Mouse (Mus musculus) c-Kit-positive CD71-positive TER-119-negative erythroid progenitor cells, embryonic 14.5 days (primary cell): ENCODE data around the gene Stk39.
A peak's percentile ranks its signal among the peaks of the same experiment; 100 is the strongest.

Experiments
- DNase-seq: peaks from one replicate; pipeline ENCODE4 v3.0.0-alpha.2; 2013; ENCODE audit warnings: low read depth

Stk39 gene

DNA sequence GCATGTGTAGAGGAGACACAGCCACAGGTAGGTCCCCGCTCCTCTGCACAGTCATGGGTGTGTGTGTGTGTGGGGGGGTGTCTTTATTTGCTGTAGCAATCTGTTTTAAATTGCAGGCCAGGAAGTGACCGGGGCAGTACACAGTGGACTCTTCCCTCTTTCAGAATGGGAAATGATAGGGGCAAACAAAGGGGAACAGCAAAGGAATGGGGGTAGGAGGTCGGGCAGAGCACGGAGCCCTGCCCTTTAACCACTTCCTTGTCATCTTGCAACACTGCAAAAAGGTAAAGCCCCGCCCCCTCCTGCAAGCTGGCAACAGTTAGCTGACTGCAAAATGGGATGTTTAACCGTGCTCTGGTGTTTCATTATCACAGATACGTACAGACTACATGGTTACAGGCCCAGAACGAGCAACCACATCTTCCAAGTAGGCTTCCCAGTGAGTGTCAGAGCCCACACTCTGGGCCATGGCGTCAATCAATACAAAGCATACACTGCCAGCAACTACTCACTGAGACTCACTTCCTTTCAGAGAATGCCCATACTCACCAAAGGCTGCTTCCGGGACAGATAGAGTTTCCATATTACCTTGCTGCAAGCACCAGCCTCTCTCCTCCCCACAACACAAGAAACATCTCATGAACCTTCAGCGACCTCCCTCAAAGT lies 89.5 kb downstream of the Stk39 start:
- DNase-seq: no peak

DNA sequence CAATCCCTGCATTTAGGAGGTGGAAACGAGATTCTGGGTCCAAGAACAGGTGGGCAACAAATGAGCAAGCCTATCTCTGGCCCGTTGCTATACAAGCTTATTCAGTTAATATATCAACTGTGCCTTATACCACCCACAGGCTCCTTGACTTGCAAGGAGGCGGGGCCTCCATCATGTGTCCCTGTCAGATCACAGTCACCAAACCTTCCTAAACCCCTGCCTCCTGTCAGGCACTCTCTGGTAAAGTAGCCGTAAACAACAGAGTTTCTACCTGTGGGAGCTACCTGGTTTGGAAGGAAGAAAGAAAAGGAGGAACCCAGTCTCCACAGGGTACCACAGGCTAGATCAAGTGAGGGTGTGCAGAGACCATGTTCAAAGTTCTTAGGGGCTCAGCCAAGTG lies 90.2 kb downstream of the Stk39 start:
- no peak for DNase-seq

DNA sequence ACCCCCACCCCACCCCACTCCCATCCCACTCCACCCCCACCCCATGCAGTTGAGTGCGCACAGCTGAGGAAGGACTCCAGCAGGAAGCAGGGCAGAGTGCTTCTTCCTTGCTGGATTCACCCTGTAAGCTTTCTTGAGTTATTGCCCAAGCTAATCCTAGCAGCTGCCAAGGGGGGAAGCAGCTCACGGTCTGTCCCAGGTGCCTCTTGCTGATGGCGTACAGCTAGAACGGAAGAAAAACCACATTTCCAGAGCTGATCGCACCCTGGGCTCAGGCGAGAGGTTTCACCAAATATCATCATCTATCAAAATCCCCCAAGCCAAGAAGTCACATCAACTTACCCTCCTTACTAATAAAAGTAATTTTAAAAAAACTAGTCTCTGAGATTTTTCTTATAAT lies 90.9 kb downstream of the Stk39 start:
- no peak for DNase-seq

DNA sequence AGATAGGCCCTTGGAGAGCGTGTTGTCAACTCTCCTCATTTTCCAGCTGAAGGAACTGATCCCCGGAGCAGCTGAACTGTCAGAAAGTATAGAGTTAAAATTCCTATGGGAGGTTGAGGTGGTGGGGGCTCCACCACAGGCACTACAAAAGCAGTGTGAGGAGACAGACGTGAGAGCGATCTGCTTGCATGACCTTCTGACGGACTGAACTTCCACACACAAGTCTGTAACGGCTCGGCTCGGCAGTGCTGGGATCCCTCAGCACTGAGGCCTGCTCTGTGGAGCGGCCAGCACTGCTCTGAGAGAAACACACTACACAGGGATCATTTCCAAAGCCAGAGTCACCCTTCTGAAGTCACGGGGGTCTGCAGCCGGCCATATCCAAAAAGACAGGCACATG lies 92.4 kb downstream of the Stk39 start:
- no peak for DNase-seq

DNA sequence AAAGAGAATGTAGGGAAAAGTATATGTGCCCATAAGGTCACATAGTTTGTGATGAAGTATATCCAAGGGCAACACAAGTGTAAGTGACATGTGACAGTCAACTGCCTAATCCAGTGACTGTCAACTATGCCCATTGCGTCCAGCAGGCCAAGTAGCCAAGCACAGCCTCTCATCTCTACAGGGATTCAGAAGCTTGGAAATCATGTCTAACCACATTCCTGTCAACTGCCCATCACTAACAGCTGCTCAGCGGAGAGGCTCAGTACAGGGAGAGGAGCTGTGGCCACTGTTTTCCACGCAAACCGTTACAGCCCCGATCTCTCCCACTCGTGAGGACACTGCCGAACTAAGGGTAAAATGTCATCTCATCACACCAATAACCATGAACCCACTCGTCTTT lies 93.7 kb downstream of the Stk39 start:
- DNase-seq: no peak

DNA sequence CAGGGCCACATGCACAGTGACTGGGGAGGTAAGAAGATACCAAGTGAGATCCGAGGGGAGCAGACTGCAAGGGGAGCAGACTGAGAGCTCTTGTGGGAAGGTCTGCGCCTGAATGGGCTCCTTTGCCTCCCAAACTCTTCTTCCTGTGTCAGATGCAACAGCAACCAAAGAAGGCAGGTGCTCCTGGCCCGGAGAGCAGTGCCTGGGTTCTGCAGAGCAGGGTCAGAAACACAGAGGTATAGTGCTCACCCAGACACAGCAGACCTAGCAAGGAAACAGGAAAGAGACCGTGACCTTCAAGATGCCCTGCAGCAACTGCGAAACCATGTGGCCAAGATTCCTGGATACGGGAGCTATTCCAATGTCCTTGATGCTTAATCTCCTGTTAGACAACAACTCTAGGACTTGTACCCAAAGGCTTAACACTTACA lies 94.8 kb downstream of the Stk39 start:
- no peak for DNase-seq

DNA sequence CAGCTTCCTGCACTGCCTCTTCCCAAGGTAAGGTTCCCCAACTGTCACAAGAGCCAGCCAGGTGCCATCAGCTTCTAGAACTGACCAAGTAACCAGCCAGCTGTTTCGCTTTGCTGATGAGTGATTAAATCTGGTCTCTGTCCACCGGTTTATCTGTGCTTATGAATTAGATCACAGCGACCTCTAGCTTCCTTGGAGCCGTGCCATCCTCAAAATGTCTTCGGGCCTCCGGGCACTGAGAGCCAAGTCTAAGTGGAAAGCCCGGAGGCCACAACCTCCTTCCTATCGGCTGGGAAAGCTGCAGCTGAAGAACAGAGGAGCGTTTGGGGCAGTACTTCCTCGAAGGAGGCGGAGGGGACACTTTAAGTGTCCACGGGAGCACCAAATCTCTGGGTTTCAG lies 95.4 kb downstream of the Stk39 start:
- DNase-seq: no peak

DNA sequence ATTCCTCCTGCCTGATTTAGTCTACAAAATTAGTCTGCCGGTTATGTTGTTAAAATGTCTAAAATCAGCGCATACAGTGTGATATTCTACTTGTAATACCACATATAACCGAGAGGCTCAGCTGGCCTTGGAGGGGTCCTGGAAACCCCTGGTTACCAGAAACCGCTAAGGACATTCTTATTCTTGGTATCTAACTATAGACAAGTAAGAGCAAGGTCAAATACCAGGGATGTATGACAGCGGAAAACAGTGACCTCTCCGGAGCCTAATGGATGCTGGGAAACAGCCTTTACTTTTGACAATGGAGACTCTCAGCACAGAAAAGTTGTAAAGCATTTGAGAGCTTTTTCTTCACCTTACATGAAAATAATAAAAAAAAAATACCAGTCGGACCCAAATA lies 97.9 kb downstream of the Stk39 start:
- no peak for DNase-seq

DNA sequence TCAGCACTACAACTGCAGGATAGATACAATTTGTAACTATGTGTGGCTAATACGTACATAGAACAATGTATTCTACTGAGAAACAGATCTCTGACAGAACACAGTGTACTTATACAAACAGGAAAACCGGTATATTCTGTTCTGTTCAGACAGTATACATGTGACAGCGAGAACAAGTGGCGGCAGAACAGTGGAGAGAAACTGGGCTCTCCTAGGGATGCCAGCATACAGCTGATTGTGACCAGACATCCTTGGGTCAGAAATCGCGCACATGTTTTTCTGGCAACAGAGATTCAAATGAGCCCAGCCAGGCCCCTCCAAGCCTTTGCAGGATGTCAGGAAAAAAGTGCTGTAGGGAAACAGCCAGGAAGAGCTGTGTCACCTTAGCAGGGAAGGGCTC lies 100.2 kb downstream of the Stk39 start:
- no peak for DNase-seq

DNA sequence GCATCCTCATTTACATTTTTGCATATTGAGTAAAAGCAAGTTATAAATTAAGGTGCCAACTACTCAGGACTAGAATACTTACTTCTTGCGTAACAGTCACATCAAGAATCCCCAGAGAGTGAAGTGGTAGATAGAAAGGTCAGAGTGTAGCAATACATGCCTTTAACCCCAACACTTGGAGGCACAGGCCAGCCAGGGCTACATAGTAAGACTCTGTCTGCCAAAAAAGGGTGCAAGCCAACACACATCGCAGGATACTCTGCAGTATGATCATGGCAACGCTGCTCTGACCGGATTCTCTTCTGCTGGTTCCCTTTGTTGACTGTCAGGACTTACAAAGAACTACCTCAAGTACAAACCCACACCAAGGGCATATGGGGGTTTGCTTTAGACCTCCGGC lies 101.7 kb downstream of the Stk39 start:
- DNase-seq: no peak

DNA sequence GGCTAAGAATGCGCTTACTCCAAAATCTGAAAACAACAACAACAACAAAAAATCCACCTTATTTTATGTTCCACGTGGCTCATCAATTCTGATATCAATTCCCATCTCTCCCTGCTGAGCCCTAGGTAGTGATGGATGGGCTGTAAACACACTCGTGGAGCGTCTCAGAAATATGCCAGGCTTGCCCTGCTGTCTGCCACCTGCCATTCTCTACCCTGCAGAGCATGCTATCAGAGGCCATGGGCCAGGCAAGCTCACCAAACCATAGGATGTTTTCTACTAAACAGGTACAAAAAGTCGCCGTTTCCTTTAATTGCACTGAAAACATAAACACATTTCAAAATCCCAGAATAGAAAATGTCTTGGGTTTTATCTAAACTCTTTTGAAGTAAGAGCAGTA lies 103.0 kb downstream of the Stk39 start:
- no peak for DNase-seq

DNA sequence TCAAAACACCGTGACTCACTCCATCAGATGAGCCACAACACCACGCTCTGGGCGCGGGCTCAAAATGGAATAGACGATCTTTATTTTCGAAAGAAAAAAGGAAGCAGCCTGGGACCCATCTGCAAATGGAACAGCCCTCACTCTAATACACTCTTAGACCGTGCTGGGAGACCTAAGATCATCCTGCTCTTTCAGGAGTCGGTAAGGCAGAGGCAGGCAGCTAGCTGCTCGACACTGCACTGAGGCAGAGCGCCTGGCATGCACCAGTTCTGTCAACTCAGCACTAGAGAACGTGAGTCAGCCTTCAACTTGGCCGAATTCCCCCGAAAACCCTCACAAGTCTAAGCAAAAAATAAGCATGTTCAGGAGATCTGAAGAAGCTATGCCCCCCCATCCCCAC lies 104.1 kb downstream of the Stk39 start:
- DNase-seq: no peak

DNA sequence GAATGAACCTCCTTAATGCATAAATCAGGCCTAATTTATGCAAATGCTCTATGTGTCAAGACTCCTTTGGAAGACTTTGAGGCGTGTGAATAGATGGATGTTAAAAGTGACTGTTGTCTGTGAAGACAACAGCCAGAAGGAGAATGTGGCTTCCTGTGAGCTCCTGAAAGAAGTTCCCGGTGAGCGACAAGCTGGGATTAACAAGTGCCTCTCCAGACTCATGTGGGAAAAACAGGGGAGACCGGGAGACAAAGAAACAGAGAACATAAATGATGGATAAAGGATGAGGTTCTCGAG lies 105.2 kb downstream of the Stk39 start:
- no peak for DNase-seq

DNA sequence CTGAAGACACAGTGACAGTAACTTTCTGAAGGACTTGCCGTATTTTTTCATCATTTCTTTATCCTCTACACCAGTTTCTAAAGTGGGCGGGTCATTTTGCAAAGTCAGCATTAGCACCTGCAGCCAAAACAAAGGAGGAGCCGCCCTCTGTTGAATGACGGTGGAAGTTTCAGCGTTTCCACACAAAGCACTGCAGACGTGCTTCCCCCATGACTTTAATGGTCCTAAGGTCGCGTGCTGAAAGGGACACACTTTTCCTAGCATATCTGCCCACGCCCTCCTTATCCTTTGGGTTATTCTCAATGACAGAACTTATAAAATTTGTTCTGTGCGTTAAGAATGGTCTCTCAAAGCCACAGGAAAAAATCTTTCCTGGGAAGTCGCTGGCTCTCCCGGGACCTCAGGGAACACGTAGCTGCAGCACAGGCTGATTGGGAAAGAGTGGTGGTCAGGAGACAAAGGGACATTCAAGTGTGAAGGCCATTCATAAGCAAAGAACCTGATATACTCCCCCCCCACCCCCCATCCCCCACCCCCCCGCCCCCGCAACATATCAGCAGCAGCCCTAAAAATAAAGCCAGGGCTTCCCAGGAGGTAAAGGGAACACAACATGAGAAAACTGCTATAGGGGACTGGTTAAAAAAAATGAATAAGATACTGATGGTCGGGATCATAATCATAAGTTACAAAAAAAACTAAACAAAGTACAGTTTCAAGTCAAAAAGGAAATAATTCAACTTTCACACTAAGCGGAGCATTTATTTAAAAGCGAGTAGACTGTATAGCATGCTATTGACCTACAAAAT lies 105.8 kb downstream of the Stk39 start:
- DNase-seq: no peak

DNA sequence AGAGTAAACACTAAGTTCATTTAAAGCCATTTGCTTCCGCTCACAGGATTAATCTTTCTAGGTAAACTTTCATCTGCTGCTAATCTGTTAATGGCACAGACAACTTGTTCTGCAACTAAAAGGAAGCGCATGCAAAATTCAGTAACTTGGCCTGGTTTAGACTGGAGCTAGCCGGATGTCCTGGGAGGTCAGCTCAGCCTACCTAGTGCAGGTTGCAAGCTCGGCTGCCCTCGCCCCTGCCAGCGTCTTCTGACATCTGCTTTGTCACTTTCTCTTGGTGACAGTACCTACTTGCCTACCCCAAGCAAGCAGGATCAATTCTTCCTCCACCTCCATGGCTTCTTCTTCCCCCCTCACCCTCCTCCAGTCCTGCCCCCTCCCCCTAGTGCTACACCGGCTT lies 106.6 kb downstream of the Stk39 start:
- no peak for DNase-seq

DNA sequence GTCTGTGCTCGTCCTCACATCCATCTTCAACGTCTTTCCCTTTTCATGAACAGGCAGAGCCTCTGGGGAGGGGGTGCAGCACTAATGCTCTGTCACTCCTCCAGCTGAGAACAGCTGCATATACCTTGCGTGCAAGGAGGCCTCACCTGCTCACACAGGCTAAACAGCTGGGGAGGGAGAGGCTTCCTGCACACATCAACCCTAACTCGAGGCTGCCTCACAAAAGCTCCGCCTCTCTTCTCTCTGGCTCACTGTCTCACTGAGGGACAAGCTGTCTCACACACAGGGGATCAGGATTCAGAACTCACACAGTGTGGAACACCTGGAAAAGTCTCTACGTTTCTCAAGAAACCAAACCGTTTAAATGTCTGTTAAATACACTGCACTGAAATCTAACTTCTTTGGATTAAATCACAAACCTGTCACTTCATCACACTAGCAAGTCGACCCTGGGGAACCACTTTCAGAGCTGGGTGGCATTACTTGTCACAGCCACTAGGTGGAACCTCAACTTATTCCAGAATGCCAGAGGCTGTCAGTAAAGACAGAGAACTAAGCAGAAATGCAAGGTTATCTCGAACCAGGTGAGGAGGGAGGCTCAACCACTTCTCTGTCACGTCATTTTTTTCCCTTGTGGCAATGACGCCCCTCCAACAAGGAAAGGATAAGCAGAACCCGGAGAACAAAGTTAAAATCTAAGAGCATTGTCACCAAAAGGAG lies 107.7 kb downstream of the Stk39 start:
- no peak for DNase-seq

DNA sequence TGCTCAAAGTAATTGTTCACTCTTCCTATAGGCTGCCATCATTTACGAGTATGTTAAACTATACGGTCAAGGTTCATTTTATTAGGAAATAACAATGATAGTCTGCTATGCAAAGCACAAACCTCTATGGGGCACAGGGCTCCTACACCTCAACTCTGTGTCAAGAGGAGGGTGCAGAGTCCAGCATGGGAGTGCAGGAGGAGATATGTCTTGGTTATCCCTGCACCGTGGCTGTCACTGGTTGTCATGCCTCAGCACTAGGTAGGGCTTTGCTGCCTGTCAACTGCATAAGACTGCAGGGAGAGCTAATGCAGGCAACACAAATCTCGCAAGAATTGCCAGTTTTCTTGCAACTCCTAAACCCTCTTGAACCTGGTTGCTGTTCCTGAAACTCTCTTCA lies 108.9 kb downstream of the Stk39 start:
- no peak for DNase-seq

DNA sequence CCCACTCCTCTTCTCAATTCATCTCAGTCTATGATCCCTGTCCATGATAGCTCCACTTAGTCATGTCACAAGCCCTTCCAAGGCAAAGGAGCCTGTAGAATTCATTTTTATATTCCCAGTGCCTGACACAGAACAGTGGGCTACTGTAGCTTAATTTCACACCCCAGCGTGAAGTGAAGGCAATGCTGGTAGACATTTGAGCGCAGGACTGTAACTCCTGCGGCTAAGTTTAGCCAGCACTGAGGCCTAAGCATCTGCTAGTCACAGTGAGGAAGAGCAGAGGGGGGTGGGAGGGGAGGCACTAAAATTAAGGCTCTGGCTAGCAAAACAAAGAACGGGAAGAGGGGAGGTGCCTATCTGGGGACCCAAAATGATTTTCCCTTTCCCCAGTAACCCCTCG lies 110.4 kb downstream of the Stk39 start:
- DNase-seq: no peak

DNA sequence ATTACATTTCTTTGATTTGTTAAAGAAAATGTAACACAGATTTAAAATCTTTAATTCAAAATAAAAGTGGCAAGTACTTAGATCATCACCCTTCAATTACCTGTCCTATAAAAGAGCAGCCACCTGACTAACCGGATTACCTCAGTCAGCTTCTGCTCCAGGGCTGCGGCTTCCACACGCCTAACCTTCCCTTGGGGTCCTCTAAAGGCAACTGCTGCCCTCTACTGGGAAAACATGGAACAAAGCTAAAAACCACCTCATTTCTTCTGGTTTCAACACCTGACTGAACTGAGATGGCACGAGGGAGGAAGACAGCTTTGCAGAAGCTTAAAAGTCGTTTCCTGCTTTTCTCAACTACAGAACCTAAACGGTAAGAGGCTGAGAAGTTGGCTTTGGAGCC lies 121.4 kb downstream of the Stk39 start:
- DNase-seq: peak; percentile 30

DNA sequence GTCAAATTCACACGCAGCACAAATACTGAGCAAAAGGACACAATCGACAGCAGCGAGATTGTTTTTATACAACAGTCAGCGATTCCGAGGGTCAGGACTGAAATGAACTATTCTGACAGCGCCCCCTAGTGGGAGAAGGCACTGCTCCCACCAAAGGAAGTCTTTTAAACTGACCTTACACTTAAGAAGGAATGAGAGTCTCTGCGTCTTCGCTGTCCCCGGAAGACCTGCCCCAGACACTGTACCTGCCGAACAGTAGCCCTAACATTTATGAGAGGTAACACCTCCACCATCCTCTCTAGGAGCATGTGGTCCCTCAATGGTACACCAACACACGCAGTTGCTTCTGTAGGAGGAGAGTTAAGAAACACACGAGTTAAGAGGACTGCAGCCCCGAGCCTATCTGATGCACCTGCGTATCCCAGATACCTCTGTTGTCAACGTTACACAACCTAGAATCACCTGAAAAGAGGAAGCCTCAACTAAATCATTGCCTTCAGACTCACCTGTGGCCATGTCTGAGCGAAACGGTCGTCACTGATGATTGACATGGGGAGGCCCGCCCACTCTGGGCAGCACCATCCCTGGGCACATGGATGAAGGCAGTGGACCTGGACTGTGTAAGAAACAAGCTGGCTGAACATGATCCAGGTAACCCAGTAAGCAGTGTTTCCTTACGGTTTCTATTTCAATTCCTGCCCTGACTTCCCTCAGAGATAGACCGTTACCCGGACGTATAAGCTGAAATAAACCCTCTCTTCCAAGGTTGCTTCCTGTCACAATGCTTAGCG lies 122.3 kb downstream of the Stk39 start:
- peak; percentile 38 for DNase-seq

DNA sequence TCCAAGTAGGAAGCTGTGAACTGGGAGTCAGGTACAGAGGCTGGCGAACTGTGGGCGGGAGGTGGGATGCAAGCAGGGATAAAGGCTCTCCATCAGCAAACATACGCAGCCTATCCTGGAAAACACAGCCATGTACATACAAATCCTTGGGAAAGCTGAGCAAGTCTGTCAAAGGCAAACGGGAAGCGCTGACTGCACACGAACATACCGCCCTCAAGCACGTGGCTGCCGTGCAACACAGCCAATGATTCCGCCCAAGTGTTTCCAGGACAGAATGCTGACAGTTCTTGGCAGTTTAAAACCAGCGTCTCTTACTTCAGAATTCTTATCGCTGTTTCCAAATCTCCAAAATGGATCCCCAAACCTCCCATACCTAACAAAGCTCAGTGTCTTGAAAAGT lies 123.1 kb downstream of the Stk39 start:
- no peak for DNase-seq

DNA sequence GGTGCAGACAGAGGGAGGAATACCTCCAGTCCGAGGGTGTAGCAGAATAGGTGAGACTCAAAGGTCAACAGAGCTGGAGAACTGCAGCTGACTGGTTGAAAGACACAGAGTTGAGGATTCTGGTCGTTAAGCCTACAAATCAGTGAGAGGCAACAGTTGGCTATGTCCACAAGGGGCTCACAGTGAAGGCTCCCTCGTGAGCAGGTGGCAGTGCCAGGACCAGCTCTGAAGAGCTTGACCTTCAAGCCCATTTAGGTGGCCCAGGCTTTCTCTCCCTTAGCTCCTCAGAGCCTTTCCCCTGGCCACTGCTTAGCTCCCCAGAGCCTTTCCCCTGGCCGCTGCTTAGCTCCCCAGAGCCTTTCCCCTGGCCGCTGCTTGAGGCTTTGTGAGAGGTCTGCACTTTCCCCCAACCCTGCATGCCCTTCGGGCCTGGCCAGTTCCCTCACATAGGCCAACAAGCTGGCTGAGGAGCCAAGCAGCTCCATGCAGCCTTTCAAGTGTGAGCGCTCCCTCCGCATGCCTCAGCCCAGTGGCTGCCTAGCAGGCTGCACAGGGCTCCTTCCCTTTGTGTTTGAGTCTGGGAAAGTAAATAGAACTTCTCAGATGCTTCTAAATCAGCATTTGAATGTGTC lies 125.3 kb downstream of the Stk39 start:
- no peak for DNase-seq
